Mouse (Mus musculus): ENCODE results near the gene Smarcal1.

Smarcal1 gene

DNA sequence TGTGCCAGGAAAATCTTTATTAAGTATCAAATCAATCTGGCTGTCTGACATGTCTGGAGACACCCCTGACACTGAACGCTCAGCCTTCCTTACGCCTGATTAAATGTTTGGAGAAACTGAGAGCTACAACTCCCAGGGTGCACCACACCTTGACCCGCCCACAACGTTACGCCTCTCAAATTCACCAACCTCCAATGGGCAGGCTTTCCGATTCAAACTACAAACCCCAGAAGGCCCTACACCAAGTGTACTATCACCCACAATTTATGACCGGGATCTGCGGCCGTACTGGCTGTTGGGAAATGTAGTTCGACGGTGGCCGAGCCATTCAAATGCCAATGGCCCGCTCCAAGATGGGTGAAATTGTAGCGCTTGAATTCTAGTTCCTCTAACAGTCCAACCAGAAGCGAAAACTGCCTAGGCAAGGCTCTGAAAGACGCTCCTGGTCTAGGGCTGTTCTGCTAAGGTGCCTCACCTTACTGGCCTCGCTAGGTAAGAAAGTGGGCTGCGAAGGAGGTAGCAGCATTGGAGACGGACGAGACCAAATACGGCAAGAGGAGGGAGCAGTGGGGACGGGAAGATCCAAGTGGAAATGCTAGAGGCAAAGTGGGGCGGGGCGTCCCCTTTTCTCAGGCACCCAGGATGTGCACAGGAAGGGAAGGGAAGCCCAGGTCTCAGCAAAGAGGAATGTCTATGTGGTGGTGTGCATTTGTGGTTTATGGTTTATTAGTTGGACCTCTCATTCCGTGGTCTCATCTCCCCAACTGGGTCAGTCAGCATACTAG, at the start of gene Smarcal1:
Smarcal1 (plus strand) TSS at position 305 of the 785 bp plus-strand sequence.
- peak; percentile 95 for DNase-seq (ENCODE audit: low read depth, low spot score)

DNA sequence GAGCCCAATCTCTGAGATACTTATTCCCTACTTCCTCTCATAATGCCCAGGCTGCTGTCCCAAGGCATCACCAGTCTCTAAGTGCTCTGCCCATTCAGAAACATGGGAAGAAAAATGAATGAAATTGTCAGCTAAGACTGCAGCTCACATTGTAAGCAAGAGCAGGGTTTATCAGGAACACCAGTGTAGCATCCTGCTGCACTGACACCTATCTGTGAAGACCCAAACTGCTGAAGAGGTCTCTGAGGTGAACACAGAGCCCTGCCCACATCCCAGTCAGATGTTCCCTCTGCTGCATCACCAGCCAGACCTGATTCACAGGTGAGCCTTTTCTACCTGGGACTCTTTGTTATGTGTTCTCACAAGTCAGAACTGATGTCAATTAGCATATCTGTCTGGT, 49.6 kb upstream of the Smarcal1 start:
- no peak for DNase-seq (ENCODE audit: low read depth, low spot score)

DNA sequence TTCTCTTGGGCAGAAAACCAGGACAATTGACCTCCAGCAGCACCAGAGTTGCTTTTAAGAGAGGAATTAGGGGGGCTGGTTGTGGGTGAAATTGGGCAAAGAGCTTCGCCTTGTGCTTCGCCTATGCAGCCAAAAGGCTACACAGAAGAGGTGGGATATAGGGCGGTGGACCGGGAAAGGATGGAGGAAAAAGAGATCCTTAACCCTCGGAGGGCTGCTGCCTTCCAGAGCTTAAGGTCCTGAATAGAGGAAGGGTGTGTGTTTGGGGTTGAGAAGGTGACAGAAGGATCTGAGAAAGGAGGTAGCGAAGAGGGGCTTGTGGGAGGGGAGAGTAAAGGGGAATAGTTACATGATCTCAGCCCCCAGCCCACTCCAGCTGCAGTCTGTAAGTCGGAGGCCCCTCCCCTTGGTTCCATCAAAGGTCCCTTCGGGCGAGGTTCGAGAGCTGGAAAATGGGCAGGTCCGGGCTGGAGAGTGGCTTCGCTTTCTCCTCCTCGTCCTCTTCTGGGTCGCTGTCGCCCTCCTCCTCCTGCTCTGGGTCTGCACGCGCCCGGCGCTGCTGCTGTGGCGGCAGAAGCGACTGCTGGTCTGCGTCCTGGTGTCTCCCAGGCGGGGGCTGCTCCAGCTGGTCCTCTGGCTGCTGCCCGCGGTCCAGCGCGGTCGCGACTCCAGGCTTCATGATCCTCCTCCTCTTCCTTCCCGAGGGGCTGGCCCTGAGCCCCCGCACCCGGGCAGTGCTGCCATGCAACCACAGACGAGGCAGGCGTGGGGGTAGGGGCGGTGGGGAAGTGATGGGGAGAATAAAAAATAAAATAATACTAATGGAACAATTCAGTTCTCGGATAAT, 47.1 kb upstream of the Smarcal1 start:
- DNase-seq (ENCODE audit: low read depth, low spot score), result peak; percentile 32

DNA sequence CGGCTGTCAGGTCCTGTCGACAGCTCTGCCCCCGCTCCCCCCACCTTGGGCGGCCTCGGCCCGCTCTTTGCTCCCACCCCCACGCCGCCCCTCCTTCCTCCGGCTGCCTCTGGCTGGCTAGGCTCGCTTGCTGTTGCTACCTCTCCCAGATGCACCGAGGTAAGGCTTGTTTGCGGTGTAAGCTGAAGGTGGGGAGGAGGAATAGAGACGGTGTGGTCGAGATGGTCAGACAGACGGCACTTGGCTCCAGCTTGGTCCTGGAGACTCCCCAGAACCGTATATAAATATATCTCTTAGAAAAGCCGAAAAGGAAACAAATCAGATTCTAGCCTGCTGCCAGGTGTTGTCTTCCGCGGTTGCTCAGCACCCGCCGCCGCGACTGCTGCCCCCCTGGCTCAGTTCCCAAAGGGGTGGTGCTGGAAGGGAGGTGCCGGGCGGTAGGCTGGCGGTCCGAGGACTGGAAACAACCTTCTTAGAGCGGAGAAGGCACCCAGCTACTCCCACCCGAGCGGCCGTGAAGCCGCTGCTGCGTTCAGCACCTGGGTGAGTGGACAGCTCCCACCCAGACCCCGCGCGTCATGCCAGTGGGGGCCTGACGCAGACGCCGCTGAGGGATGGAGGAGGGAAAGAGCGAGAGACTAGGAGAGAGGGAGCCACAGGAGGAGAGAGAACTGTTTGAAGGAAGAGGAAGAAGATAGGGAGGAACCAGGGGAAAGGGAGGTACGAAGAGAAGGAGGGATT, 46.3 kb upstream of the Smarcal1 start, which contains the start of gene March4:
March4 (minus strand) TSS at position 320 of the 741 bp plus-strand sequence.
- peak; percentile 87 for DNase-seq (ENCODE audit: low read depth, low spot score)

DNA sequence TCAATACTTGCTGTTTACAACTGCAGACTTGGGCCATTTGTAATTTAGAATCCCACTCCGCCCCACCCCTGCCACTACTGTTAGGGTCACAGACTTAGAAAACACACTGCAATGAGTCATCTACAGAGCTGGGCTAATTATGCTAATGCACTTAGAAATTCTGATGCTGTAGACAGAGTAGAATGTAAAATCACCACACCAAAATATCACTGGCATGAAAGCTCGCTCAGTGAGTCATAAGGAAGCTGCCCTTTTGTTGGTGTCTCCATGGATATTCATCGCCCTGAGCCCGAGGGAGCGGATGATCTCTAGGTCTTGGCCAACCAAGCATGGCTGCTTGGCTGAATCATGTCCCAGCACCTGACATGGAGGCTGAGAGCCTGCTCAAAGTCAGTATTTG, 44.8 kb upstream of the Smarcal1 start:
- DNase-seq (ENCODE audit: low read depth, low spot score), result no peak

DNA sequence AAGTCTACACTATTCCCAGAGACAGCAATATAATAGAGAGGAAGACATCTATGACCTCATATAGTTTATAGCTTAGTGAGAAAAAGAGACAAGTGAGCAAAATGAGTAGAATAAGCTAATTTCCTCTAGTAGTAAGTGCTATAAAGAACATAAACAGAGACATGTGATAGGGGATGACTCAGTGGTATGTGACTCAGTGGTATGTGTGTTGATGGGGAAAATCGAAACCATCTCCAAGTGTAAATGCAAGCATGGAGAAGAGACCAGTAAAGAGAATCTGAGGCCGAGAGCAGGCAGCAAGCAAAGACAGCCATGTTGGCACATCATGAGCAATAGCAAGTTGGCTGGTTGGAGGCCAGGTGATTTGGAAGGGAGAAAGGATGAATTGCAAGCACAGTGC, 32.7 kb upstream of the Smarcal1 start:
- DNase-seq (ENCODE audit: low read depth, low spot score), result no peak

DNA sequence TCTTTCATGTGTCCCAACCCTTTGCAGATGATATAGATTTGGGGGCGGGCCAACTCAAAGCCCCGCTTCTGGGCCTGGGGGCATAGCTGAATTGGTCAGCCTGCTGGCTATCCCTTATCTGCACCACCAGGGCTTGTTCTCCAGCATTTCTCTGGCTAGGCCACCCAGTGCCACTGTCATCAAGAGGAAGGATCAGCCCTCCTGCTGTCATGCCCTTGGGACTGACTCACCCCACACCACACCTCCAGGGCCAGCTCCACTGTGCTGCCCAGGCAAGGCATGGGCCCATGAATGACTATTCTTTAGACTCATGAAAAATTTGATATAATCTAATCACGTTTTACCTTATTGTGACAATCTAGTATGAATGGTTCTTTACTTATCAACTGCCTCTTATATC, 26.6 kb upstream of the Smarcal1 start:
- no peak for DNase-seq (ENCODE audit: low read depth, low spot score)

DNA sequence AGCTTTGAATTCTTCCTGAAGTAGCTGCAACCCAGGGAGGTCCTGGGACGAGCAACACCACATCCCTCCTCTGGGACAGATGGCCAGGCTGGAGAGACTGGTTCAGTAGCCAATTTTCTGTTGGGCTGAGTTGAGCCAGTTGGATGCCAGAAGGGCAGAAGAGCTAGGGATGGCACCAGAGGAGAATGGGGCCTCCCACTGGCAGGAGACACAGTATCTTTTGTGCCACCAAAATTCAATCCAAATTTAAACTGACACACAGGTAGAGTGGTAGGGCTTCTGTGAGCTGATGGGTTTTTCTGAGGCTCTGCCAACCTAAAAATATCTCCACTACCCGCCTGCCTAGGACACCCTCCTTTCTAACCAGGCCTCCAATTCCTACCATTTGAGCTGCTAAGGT, 24.4 kb upstream of the Smarcal1 start:
- DNase-seq (ENCODE audit: low read depth, low spot score), result no peak

DNA sequence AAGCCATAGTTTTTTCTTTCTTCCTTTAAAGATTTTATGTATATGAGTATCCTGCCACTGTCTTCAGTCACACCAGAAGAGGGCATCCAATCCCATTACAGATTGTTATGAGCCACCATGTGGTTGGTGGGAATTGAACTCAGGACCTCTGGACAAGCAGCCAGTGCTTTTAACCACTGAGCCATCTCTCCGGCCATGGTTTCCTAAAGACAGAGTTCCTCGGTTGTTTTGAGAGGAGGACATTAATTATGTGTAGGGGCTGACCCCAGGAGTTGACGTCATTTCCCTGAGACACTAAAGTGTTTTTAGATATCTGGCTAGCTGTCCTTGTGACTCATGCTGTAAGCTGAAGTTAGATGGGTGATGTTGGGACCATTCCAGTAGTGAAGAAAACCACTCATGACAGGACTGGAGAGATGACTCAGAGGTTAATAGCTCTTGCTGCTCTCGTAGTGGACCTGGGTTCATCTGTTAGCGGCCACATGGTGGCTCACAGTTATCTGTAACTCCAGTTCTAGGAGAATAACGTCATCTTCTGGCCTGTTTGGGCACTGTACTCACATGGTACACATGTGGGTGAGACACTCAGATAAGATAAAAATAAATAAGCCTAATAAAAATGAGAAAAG, 18.6 kb upstream of the Smarcal1 start:
- DNase-seq (ENCODE audit: low read depth, low spot score), result no peak

DNA sequence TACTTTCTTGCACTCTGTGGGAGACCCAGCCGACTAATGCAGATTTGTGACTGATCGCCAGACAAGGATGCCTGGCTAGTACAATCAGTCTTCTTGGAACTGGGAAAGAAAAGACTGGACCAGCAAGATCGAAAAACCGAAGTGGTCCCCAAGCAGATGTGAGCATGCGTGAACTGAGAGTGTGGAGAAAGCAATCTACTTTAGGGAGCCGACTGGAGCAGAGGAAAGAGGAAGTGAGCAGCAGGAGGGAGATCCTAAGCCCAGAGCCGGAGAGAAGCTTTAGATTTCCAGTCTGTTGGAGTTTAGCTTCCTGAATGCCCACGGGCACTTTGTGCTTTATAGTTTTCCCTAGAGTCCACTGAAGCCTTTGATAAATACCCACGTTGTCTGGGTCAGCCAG, 16.0 kb upstream of the Smarcal1 start:
- DNase-seq (ENCODE audit: low read depth, low spot score), result no peak

DNA sequence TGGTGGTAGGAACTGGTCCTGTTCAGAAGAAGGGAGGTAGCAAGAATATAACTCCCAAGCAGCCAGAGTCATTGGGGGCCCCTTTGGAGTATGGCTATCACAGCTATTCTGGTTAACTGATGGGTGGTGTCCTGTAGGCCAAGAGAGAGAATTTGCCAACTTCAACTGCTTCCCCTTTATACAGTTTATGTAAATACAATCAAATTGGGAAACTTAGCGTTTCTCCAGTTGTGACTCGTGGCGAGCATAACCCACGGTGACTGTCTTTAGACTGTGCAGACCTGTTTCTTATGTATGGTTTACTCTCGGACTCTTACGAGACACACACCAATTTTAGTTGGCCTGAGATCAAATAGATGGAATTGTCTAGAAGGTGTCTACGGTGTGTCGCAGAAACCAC, 14.3 kb upstream of the Smarcal1 start:
- DNase-seq (ENCODE audit: low read depth, low spot score), result no peak

DNA sequence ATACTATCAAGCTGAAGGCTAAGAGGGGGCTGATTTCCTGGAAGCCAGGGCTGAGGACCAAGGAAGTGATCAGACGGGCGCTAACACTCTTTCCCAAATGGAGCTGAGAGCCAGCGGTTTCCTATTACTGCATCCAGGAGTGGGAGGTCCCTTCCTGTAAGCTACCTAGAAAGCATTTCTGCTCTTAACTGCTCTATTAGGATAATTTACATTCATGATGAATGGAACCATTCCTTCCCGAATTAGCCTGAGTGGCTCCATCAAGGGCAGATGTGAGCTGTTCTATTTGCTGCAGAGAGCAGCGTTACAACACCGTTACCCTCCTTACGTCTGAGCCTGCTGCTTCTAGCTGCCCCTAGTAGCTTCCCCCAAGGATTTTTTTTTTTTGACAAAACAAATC, 9.0 kb upstream of the Smarcal1 start:
- DNase-seq (ENCODE audit: low read depth, low spot score), result no peak

DNA sequence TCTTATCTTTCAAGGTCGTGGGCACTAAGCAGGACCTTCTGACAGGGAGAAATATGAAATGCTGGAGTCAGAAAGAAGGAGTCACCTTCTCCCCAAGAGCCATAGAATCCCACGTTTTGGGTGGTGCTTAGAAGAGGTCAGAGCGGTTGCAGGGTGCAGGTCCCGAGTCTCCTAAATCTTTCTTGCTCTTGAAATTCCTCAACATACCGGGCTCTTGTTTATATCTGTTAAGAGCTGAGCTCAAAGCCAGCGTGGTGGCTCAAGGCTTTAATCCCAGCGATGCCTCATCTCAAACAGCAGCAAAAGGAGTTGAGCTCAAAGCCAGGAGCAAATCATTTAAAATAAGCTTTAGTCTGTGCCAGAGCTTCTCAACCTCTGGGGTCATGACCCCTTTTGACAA, 8.4 kb upstream of the Smarcal1 start:
- no peak for DNase-seq (ENCODE audit: low read depth, low spot score)

DNA sequence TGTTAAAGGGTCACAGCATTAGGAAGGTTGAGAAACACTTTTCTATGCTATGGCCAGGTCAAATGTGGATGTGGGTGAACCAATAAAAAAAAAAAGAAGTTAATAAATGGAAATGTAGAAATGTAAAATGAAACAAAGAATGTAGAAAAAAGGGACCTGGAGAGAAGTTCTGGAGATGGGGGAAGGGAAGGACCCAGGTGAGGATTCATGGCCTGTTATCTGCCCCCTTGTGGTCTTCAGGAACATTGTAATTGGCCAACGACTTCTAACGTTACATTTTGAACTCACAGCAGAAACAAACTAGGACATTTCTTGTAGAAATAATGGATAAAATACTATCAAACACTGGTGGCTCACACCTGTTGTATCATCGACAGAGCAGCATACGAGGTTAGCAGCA, 7.9 kb upstream of the Smarcal1 start:
- DNase-seq (ENCODE audit: low read depth, low spot score), result no peak

DNA sequence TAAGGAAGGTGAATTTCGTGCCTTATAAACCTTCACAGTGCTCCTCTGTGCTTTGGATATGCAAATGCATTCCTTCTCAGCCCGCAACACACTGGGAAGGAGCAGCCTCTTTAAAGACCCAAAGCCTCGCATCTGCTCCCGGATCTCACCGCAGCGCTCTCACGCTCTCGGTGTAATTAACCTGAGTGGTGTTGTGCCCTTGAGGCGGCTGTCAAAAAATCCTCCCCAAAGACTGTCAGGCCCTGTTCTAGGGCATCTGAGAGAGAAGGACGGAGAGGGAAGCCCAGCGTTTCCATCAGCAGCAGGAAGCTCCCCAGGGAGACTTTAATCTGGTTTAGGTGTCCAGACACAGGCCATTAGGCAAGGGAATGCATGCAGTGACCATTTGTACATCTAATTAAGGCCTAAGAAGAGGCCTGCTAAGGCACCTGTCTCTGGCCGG, 5.5 kb upstream of the Smarcal1 start:
- peak; percentile 70 for DNase-seq (ENCODE audit: low read depth, low spot score)

DNA sequence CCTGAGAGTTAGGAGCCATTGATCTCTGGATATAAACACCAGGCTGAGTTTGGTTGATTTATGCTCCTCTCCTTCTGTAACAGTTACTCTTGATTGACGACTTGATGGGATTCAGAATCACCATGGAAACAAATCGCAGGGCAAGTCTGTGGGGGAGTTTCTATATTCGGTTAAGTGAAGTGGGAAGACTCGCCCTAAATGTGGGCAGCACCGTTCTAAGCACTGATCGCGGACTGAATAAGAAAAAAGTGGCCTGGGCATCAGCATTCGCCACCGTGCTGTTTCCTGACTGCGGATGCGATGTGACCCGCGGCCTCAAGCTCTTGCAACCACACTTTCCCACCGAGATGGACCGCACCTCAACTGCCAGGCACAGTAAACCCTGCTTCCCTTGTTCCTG, 4.7 kb upstream of the Smarcal1 start:
- peak; percentile 30 for DNase-seq (ENCODE audit: low read depth, low spot score)

DNA sequence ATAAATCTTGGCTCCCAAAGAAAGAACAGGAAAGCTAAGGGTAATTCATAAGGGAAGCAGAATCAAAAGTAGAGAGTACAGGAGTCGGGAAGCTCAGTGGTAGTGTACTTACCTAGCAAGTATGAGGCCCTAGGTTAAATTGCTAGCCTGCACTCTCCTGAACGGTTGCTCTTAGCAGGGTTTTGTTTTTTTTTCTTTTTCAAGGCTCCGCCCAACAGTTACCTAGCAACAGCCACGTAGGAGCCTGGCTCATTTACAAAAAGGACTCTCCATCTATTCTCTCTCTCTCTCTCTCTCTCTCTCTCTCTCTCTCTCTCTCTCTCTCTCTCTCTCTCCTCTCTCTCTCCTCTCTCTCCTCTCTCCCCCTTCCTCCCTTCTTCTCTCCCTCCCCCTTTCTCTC, 4.2 kb upstream of the Smarcal1 start:
- peak; percentile 47 for DNase-seq (ENCODE audit: low read depth, low spot score)

DNA sequence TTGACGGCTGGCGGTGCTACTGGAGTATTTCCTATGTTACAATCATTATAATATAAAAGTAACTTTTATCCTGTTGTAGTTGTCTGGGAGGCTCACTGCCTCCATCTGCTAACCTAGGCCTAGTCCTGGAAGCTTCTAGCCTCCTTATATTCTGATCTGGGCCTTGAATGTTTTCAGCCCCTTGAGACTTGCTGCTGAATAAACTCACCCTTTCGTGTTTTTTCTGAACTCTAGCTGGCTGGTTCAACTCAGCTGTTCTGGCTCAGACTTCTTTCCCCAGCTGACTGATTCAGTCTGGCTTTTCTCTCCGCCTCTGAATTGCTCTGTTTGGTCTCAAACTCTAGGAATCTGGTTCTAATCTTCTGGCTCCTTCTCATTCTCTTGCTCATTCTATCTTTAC, 855 bp downstream of the Smarcal1 start:
- no peak for DNase-seq (ENCODE audit: low read depth, low spot score)

DNA sequence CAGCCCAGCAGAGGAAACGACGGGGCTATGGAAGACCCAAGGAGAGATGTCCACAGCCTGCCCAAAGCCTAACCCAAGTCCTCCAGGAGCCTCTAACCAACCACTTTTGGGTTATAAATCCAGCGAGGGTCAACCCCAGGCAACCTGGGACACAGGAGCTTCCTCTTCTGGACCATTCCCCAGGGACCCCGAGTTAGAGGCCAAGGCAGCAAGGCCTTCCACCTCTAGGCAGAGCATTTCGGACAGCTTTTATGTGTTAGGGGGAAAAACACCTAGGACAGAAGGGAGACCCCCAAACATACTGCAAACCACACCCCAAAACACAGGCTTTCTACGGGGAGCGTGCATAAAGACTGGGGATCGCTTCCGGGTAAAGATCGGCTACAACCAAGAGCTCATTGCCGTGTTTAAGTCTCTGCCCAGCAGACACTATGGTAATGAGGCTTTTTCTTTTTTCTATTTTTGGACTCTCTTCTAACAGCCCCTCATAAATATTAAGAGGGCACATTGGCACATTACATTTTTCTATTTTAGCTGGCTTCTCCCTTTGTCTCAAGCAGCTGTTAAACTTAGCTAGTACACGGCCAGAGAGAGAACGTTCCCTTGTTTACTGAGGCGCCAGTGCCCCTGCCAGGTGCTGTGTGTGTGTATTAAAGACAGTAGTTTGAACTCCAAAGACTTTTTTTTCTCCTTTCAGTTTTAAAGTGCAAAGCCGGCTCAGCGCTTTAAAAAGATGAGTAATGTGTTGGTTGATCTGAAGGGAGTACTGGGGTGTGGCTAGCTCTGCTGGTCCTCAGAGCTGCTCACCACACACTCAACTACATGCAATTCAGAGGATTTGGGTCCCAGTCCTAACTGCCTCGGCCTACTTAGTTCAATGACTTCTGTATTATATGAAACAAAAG, 3.2 kb downstream of the Smarcal1 start:
- DNase-seq (ENCODE audit: low read depth, low spot score), result no peak

DNA sequence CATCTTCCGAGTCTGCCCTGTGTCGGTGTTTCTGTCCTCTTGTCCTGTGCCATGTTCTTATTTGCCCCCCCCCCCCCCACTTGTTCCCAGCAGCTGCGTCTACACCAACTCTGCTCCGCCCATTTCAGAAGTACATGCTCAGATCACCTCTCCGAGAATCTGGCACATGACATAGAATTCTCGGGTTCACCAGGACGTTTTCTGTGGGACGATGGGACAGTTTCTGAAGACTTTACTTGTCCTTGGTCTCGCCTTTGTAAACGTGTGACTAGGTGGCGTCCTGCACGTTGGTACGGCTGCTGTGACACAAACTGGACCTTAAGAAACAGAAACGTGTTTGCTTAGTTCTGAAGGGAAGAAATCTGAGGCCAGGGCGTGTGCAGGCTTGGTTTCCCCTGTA, 4.5 kb downstream of the Smarcal1 start:
- DNase-seq (ENCODE audit: low read depth, low spot score), result no peak

DNA sequence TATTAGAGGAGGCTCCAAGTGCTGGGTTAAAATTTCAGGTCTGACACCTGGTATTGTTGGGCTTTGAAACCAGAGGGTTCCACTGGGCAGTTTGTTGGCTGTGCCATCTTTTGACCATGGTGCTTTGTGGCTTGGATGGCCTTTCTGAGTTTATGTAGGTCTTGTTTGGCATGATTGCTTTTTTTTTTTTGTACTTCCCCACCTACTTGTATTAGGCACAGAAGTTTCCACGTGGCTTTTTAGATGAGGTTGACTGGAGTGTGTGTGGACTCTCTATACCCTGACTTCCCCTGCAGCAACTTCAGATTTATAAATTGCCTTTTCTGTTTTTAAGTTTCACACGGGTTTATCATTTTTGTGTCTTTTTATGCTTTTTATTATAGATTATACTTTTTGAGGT, 5.7 kb downstream of the Smarcal1 start:
- no peak for DNase-seq (ENCODE audit: low read depth, low spot score)

Data from mesoderm, embryonic 11.5 days (tissue).